ENCODE assay signal across 22 mouse cellular contexts in the genomic region with DNA sequence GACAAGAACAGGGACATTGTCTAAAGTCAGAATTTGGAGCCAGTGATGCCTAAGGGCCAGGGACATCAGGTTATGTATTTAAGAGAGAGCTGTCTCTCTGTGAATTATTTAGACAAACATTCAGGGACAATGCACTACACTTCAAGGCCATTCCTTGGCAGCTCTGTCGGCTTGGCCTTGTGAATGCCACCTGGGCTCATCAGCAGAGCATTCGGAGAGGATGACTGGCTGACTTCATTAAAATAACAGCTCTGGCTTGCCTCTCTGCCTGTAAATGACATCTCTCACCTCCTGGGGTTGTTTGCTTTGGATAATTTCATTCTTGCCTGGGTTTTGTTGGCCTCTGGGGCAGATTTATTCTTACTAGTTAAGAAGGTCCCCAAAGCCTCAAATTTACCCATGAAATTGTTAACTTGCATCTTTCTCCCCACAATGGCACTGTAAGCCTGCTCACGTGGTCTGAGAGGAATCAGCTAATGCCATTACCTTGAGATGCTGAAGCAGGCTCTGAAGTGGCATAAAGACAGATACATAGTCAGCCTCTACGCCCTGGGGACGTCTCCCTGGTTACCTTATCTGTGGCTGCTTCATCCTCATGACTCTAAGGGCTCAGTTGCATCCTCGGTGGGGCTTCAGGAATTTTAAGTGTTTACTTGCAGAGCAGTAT.
DNase-seq lines count a peak whose midpoint lies in the region; ATAC-seq lines count a peak whose summit lies in the region.
"Had no signal": no experiment of that assay in that cellular context is flagged by ENCODE, and none has a peak within 500 bp of the region (broad histone marks: within the 10 kb centered on the region; RNA-seq: fewer than 3 reads in every experiment).

No protein-coding gene starts in this region.

- WGBS in hindbrain, embryonic 12.5 days, result 43% methylated on average over 6 of the region's 6 CpGs
- WGBS in hindbrain, embryonic 16.5 days, result 38% methylated on average over 6 of the region's 6 CpGs
- WGBS in neural tube, embryonic 14.5 days, result 36% methylated on average over 6 of the region's 6 CpGs

- H3K27me3 ChIP-seq in hindbrain, embryonic 12.5 days, result no peaks in the 10 kb centered on the region; the same call in none of the 2 replicates
- no peaks in the 10 kb centered on the region for H3K27me3 ChIP-seq in hindbrain, embryonic 16.5 days (replicated peaks; ENCODE audit: control insufficient read depth, insufficient read depth, low read length)
- H3K27me3 ChIP-seq in neural tube, embryonic 14.5 days (ENCODE audit: control insufficient read depth, insufficient read depth, low read length), result no peaks in the 10 kb centered on the region
- H3K27me3 ChIP-seq: embryonic facial prominence, embryonic 12.5 days; forebrain, embryonic 13.5 days; heart, embryonic 12.5 days had no signal

- no peaks in the 10 kb centered on the region for H3K9me3 ChIP-seq in hindbrain, embryonic 12.5 days (replicated peaks)
- no peaks in the 10 kb centered on the region for H3K9me3 ChIP-seq in hindbrain, embryonic 16.5 days (ENCODE audit: control insufficient read depth, low read length)
- H3K9me3 ChIP-seq in neural tube, embryonic 14.5 days (ENCODE audit: control insufficient read depth, low read length), result no peaks in the 10 kb centered on the region
- H3K9me3 ChIP-seq: embryonic facial prominence, embryonic 12.5 days; forebrain, embryonic 13.5 days; heart, embryonic 12.5 days had no signal

- no peak for ATAC-seq in hindbrain, embryonic 12.5 days (ENCODE audit: low FRiP score)
- no peak for ATAC-seq in hindbrain, embryonic 16.5 days
- no peak for ATAC-seq in neural tube, embryonic 14.5 days (ENCODE audit: low read depth)
- no peak for ATAC-seq in activated CD4-positive, CD25-positive, alpha-beta regulatory T cell, adult 4 months
- ATAC-seq: forebrain, embryonic 13.5 days had no signal

- peak; percentile 37 for DNase-seq in ZHBTc4 (ENCODE audit: low read depth, low spot score)
- peak; percentile 27 for DNase-seq in brain, adult 2 months (ENCODE audit: low read depth, low spot score)
- no peak for DNase-seq in left cerebral cortex, adult 11 months (ENCODE audit: low spot score)
- DNase-seq: cerebellum, adult 18-20 months; gastrocnemius, postnatal 10 days; heart, adult 11 months; heart, postnatal 14 days; kidney, adult 18-20 months; kidney, postnatal 14 days; left cerebral cortex, postnatal 4 days; liver; lung, postnatal 10 days had no signal

- H3K9ac ChIP-seq in hindbrain, embryonic 12.5 days, result no peak overlapping the region
- H3K9ac ChIP-seq in hindbrain, embryonic 16.5 days (ENCODE audit: low read depth, low read length), result no peak overlapping the region
- no peak overlapping the region for H3K9ac ChIP-seq in neural tube, embryonic 14.5 days (replicated peaks; ENCODE audit: low read depth, low read length)
- H3K9ac ChIP-seq: embryonic facial prominence, embryonic 12.5 days; forebrain, embryonic 13.5 days; heart, embryonic 12.5 days had no signal

- H3K4me2 ChIP-seq in hindbrain, embryonic 12.5 days (replicated peaks), result no peak overlapping the region
- no peak overlapping the region for H3K4me2 ChIP-seq in hindbrain, embryonic 16.5 days (ENCODE audit: low read length)
- no peak overlapping the region for H3K4me2 ChIP-seq in neural tube, embryonic 14.5 days (ENCODE audit: low read depth, low read length)
- H3K4me2 ChIP-seq: embryonic facial prominence, embryonic 12.5 days; forebrain, embryonic 13.5 days; heart, embryonic 12.5 days had no signal

- H3K4me1 ChIP-seq in hindbrain, embryonic 12.5 days, result peaks cover 28% of the 10 kb centered on the region
- peaks cover 33% of the 10 kb centered on the region for H3K4me1 ChIP-seq in hindbrain, embryonic 16.5 days (ENCODE audit: control insufficient read depth, insufficient read depth, low read depth, low read length)
- H3K4me1 ChIP-seq in neural tube, embryonic 14.5 days (ENCODE audit: control insufficient read depth, insufficient read depth, low read length), result peaks cover 21% of the 10 kb centered on the region; the same call in 1 of the 2 replicates

- H3K27ac ChIP-seq in hindbrain, embryonic 12.5 days, result peak overlapping the region; percentile 35; the same call in 1 of the 2 replicates
- H3K27ac ChIP-seq in hindbrain, embryonic 16.5 days (ENCODE audit: low read depth, low read length), result no peak overlapping the region
- peak overlapping the region; percentile 19; the same call in 1 of the 2 replicates for H3K27ac ChIP-seq in neural tube, embryonic 14.5 days (ENCODE audit: low read depth, low read length)
- H3K27ac ChIP-seq: embryonic facial prominence, embryonic 12.5 days; forebrain, embryonic 13.5 days; left cerebral cortex, adult 2 months; stomach, postnatal 0 days had no signal

- no peaks in the 10 kb centered on the region for H3K36me3 ChIP-seq in hindbrain, embryonic 12.5 days
- no peaks in the 10 kb centered on the region for H3K36me3 ChIP-seq in hindbrain, embryonic 16.5 days (ENCODE audit: control insufficient read depth, insufficient read depth, low read length)
- H3K36me3 ChIP-seq in neural tube, embryonic 14.5 days (ENCODE audit: control insufficient read depth, insufficient read depth, low read length), result no peaks in the 10 kb centered on the region
- H3K36me3 ChIP-seq: embryonic facial prominence, embryonic 12.5 days; heart, embryonic 12.5 days had no signal

- H3K4me3 ChIP-seq in hindbrain, embryonic 12.5 days, result no peak overlapping the region
- H3K4me3 ChIP-seq in hindbrain, embryonic 16.5 days (ENCODE audit: low read length), result no peak overlapping the region
- no peak overlapping the region for H3K4me3 ChIP-seq in neural tube, embryonic 14.5 days (ENCODE audit: low read depth, low read length)
- H3K4me3 ChIP-seq: embryonic facial prominence, embryonic 12.5 days; erythroblast, embryonic 14.5 days; forebrain, embryonic 13.5 days; heart, embryonic 12.5 days; left cerebral cortex, adult 2 months had no signal
